In genomic region chr3:87770280-87770679, GRCm38 (mm10) we compare ENCODE assay signal across 9 mouse cellular contexts. TPM values are rescaled to one million over a fixed set of nuclear protein-coding genes. Genes with fewer than 3 reads are reported as not detected.
DNase-seq lines count a peak whose midpoint lies in the region; ATAC-seq lines count a peak whose summit lies in the region.
"Had no signal": no experiment of that assay in that cellular context is flagged by ENCODE, and none has a peak within 500 bp of the region (broad histone marks: within the 10 kb centered on the region; RNA-seq: fewer than 3 reads in every experiment).

No protein-coding gene starts in this region.

- H3K9ac ChIP-seq in forebrain, embryonic 16.5 days (replicated peaks; ENCODE audit: low read depth, low read length) = no peak overlapping the region
- H3K9ac ChIP-seq in midbrain, embryonic 11.5 days (ENCODE audit: low read length) = no peak overlapping the region
- H3K9ac ChIP-seq: midbrain, embryonic 12.5 days had no signal

- whole genome bisulfite sequencing in forebrain, embryonic 10.5 days = 0% methylated on average over 4 of the region's 4 CpGs
- WGBS in forebrain, embryonic 16.5 days = 0% methylated on average over 4 of the region's 4 CpGs
- 1% methylated on average over 4 of the region's 4 CpGs for WGBS in midbrain, embryonic 10.5 days
- WGBS in midbrain, embryonic 11.5 days = 0% methylated on average over 4 of the region's 4 CpGs

- no peaks in the 10 kb centered on the region for H3K36me3 ChIP-seq in forebrain, embryonic 10.5 days (replicated peaks)
- H3K36me3 ChIP-seq in forebrain, embryonic 16.5 days (ENCODE audit: control insufficient read depth, insufficient read depth) = no peaks in the 10 kb centered on the region
- no peaks in the 10 kb centered on the region for H3K36me3 ChIP-seq in midbrain, embryonic 10.5 days
- no peaks in the 10 kb centered on the region for H3K36me3 ChIP-seq in midbrain, embryonic 11.5 days (ENCODE audit: control insufficient read depth, insufficient read depth, low read length)
- H3K36me3 ChIP-seq: midbrain, embryonic 12.5 days had no signal

- peaks cover 83% of the 10 kb centered on the region for H3K27me3 ChIP-seq in forebrain, embryonic 10.5 days (ENCODE audit: poor library complexity, severe bottlenecking)
- H3K27me3 ChIP-seq in forebrain, embryonic 16.5 days (replicated peaks; ENCODE audit: control insufficient read depth, insufficient read depth, low read length) = peaks cover 11% of the 10 kb centered on the region; the same call in 1 of the 2 replicates
- H3K27me3 ChIP-seq in midbrain, embryonic 10.5 days (ENCODE audit: low read depth, poor library complexity, severe bottlenecking) = peaks cover 71% of the 10 kb centered on the region
- peaks cover 11% of the 10 kb centered on the region for H3K27me3 ChIP-seq in midbrain, embryonic 11.5 days (ENCODE audit: control insufficient read depth, insufficient read depth, low read length)

- peak; percentile 43 for DNase-seq in forebrain, embryonic 10.5 days (ENCODE audit: extremely low spot score, low spot score)
- peak; percentile 48 for DNase-seq in midbrain, embryonic 10.5 days (ENCODE audit: low spot score)
- no peak for DNase-seq in midbrain, embryonic 11.5 days (ENCODE audit: low spot score, missing footprints)
- peak; percentile 65 for DNase-seq in brain, adult 2 months (ENCODE audit: low read depth, low spot score)
- DNase-seq in induced T-regulatory cell, adult 2 months (ENCODE audit: low read depth) = peak; percentile 92
- no peak for DNase-seq in gastrocnemius, postnatal 25 days

- ATAC-seq in forebrain, embryonic 16.5 days = no peak
- ATAC-seq in midbrain, embryonic 11.5 days (ENCODE audit: low FRiP score) = no peak
- peak; percentile 69 for ATAC-seq in megakaryocyte progenitor cell, adult 5-6 weeks (replicated peaks; ENCODE audit: poor library complexity)

- H3K4me1 ChIP-seq in forebrain, embryonic 10.5 days = peaks cover 34% of the 10 kb centered on the region
- H3K4me1 ChIP-seq in forebrain, embryonic 16.5 days (replicated peaks; ENCODE audit: control insufficient read depth, insufficient read depth, low read length) = peaks cover 4% of the 10 kb centered on the region; the same call in 1 of the 2 replicates
- peaks cover 17% of the 10 kb centered on the region for H3K4me1 ChIP-seq in midbrain, embryonic 10.5 days
- H3K4me1 ChIP-seq in midbrain, embryonic 11.5 days (ENCODE audit: control insufficient read depth, insufficient read depth, low read length) = no peaks in the 10 kb centered on the region

- no peak overlapping the region for H3K27ac ChIP-seq in forebrain, embryonic 10.5 days
- no peak overlapping the region for H3K27ac ChIP-seq in forebrain, embryonic 16.5 days (ENCODE audit: low read length)
- no peak overlapping the region for H3K27ac ChIP-seq in midbrain, embryonic 10.5 days (replicated peaks)
- H3K27ac ChIP-seq in midbrain, embryonic 11.5 days (ENCODE audit: low read depth, low read length) = no peak overlapping the region
- H3K27ac ChIP-seq: midbrain, embryonic 12.5 days had no signal

- H3K4me3 ChIP-seq in forebrain, embryonic 10.5 days = no peak overlapping the region
- no peak overlapping the region for H3K4me3 ChIP-seq in forebrain, embryonic 16.5 days (replicated peaks; ENCODE audit: low read length)
- no peak overlapping the region for H3K4me3 ChIP-seq in midbrain, embryonic 10.5 days
- no peak overlapping the region for H3K4me3 ChIP-seq in midbrain, embryonic 11.5 days (ENCODE audit: low read depth, low read length)
- H3K4me3 ChIP-seq: midbrain, embryonic 12.5 days had no signal

- no peak overlapping the region for H3K4me2 ChIP-seq in forebrain, embryonic 16.5 days (ENCODE audit: low read length)
- no peak overlapping the region for H3K4me2 ChIP-seq in midbrain, embryonic 11.5 days
- H3K4me2 ChIP-seq: midbrain, embryonic 12.5 days had no signal

- no peaks in the 10 kb centered on the region for H3K9me3 ChIP-seq in forebrain, embryonic 10.5 days
- H3K9me3 ChIP-seq in forebrain, embryonic 16.5 days (ENCODE audit: control insufficient read depth, low read length) = no peaks in the 10 kb centered on the region
- H3K9me3 ChIP-seq in midbrain, embryonic 10.5 days (replicated peaks) = no peaks in the 10 kb centered on the region
- no peaks in the 10 kb centered on the region for H3K9me3 ChIP-seq in midbrain, embryonic 11.5 days (ENCODE audit: control insufficient read depth, low read length)
- H3K9me3 ChIP-seq: midbrain, embryonic 12.5 days had no signal

RNA-seq across cellular contexts. Expression of gene Lrrc71, which starts 21.9 kb away (rescaled TPM):
- polyA plus RNA-seq in forebrain, embryonic 10.5 days (2016; fragmentation: Nextera tagmentation; extraction: Ambion mirVana) = 0.31 and 0.32 TPM in 2 replicates
- 0.71 and 0.92 TPM in 2 replicates for polyA plus RNA-seq in forebrain, embryonic 16.5 days (2015; fragmentation: Nextera tagmentation; extraction: Ambion mirVana)
- 0.39 and 0.51 TPM in 2 replicates for polyA plus RNA-seq in midbrain, embryonic 10.5 days (2016; fragmentation: Nextera tagmentation; extraction: Ambion mirVana)
- polyA plus RNA-seq in midbrain, embryonic 11.5 days (2014; fragmentation: Nextera tagmentation; extraction: Ambion mirVana) = 0.08 and 0.21 TPM in 2 replicates
- total RNA-seq in megakaryocyte progenitor cell, adult 5-6 weeks (2015) = not detected in 2 replicates
- 0.03 TPM in 1 of 2 replicates, not detected in the other for total RNA-seq in megakaryocyte progenitor cell, adult 5-6 weeks (2017)
- total RNA-seq in gastrocnemius, postnatal 25 days (2021) = under 1 TPM in 1 of 2 experiments, not detected in 1; 0.35 TPM

RNA-seq across cellular contexts. Expression of gene Ntrk1, which starts 24.7 kb away (rescaled TPM):
- 0.38 and 0.46 TPM in 2 replicates for polyA plus RNA-seq in forebrain, embryonic 10.5 days (2016; fragmentation: Nextera tagmentation; extraction: Ambion mirVana)
- 1.1 and 2.1 TPM in 2 replicates for polyA plus RNA-seq in forebrain, embryonic 16.5 days (2015; fragmentation: Nextera tagmentation; extraction: Ambion mirVana)
- polyA plus RNA-seq in midbrain, embryonic 10.5 days (2016; fragmentation: Nextera tagmentation; extraction: Ambion mirVana) = 4.9 and 5.1 TPM in 2 replicates
- polyA plus RNA-seq in midbrain, embryonic 11.5 days (2014; fragmentation: Nextera tagmentation; extraction: Ambion mirVana) = 2.4 and 3.2 TPM in 2 replicates
- total RNA-seq in megakaryocyte progenitor cell, adult 5-6 weeks (2015) = not detected in 2 replicates
- not detected in 2 replicates for total RNA-seq in megakaryocyte progenitor cell, adult 5-6 weeks (2017)
- total RNA-seq in gastrocnemius, postnatal 25 days (2021) = under 1 TPM in 1 of 2 experiments, not detected in 1; 0.11 TPM

RNA-seq across cellular contexts. Expression of gene Insrr, which starts 26.5 kb away (rescaled TPM):
- polyA plus RNA-seq in forebrain, embryonic 10.5 days (2016; fragmentation: Nextera tagmentation; extraction: Ambion mirVana) = 0.06 and 0.14 TPM in 2 replicates
- 0.52 and 0.57 TPM in 2 replicates for polyA plus RNA-seq in forebrain, embryonic 16.5 days (2015; fragmentation: Nextera tagmentation; extraction: Ambion mirVana)
- polyA plus RNA-seq in midbrain, embryonic 10.5 days (2016; fragmentation: Nextera tagmentation; extraction: Ambion mirVana) = 0.78 and 0.89 TPM in 2 replicates
- polyA plus RNA-seq in midbrain, embryonic 11.5 days (2014; fragmentation: Nextera tagmentation; extraction: Ambion mirVana) = 0.51 and 0.71 TPM in 2 replicates
- total RNA-seq in megakaryocyte progenitor cell, adult 5-6 weeks (2015) = 0.05 TPM in 1 of 2 replicates, not detected in the other
- not detected in 2 replicates for total RNA-seq in megakaryocyte progenitor cell, adult 5-6 weeks (2017)
- under 1 TPM; 0.29 to 0.31 TPM for total RNA-seq in gastrocnemius, postnatal 25 days (2021)

RNA-seq across cellular contexts. Expression of gene Pear1, which starts 53.8 kb away (rescaled TPM):
- 10.7 and 11.2 TPM in 2 replicates for polyA plus RNA-seq in forebrain, embryonic 10.5 days (2016; fragmentation: Nextera tagmentation; extraction: Ambion mirVana)
- 6.9 and 7.4 TPM in 2 replicates for polyA plus RNA-seq in forebrain, embryonic 16.5 days (2015; fragmentation: Nextera tagmentation; extraction: Ambion mirVana)
- 12.3 and 14.7 TPM in 2 replicates for polyA plus RNA-seq in midbrain, embryonic 10.5 days (2016; fragmentation: Nextera tagmentation; extraction: Ambion mirVana)
- 5.4 and 6.9 TPM in 2 replicates for polyA plus RNA-seq in midbrain, embryonic 11.5 days (2014; fragmentation: Nextera tagmentation; extraction: Ambion mirVana)
- 3.4 and 4.3 TPM in 2 replicates for total RNA-seq in megakaryocyte progenitor cell, adult 5-6 weeks (2015)
- 0.46 and 3.4 TPM in 2 replicates for total RNA-seq in megakaryocyte progenitor cell, adult 5-6 weeks (2017)
- 10 to 100 TPM in 1 of 2 experiments, 1 to 10 TPM in 1; 6.0 to 11.0 TPM for total RNA-seq in gastrocnemius, postnatal 25 days (2021)

Comparison
In these comparisons a context has a peak if more than half of its experiments do, and no peak if none do; other contexts are left out.
1. DNase-seq: peak in forebrain, embryonic 10.5 days (single experiment), midbrain, embryonic 10.5 days (single experiment), brain, adult 2 months (single experiment) and induced T-regulatory cell, adult 2 months (single experiment); none in midbrain, embryonic 11.5 days (single experiment) and gastrocnemius, postnatal 25 days (single experiment).